Mouse (Mus musculus) ES-E14 (cell line): ENCODE data around the gene Ift74.

Experiments
- HCFC1 ChIP-seq: IDR thresholded peaks from 2 replicates; pipeline ENCODE4 v1.6.1; 2012; ENCODE audit warnings: low read length, inconsistent platforms, borderline replicate concordance; ENCODE audit not compliant: insufficient read depth
- ZNF384 ChIP-seq: IDR thresholded peaks from 2 replicates; pipeline ENCODE4 v1.6.1; 2012; ENCODE audit warnings: low read depth, low read length, inconsistent platforms

- TF ChIP-seq HCFC1 (no peak), ZNF384 (no peak)
Observed at GRCm38 (mm10) chr4:94649920-94650319, 35.6 kb downstream of the Ift74 start, which contains the start of gene Lrrc19.
